Mouse (Mus musculus) testis, adult 2 months (tissue): Measurements from ENCODE around the gene Efcab14.

Experiments used
- CTCF ChIP-seq: fragments of 200-500 bp; IDR thresholded peaks from 2 replicates; pipeline ENCODE4 v1.5.1; 2012; ENCODE audit warnings: low read depth, mild to moderate bottlenecking, inconsistent platforms, low read length, moderate library complexity; ENCODE audit not compliant: control insufficient read depth, insufficient read depth, insufficient replicate concordance
- POLR2A ChIP-seq: fragments of 200-500 bp; IDR thresholded peaks from 2 replicates; pipeline ENCODE4 v1.6.1; 2012; ENCODE audit warnings: low read depth, mild to moderate bottlenecking, inconsistent platforms, low read length, moderate library complexity; ENCODE audit not compliant: control insufficient read depth

DNA sequence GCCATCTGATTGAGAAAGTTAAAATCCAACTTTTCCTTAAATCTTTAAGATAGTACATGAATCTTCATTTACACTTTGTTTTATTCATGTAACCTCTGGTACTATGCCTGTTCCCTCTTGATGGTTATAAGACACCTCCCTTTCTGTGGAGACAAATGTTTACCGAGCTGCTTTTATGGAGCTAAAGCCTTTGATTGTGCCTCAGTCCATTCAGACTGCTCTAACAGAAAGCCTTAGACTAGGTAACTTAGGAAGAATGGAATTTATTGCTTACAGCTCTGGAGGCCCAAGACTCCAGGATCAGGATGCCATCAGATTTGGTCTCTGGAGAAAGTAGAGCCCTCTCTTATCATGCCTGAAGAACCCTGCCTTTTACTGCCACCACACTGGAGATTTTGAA, 10.6 kb downstream of the Efcab14 start:
- TF ChIP-seq CTCF (no peak), POLR2A (no peak)
